Mouse (Mus musculus): Measurements from ENCODE around the gene Sos1. TPM values are rescaled to one million over a fixed set of nuclear protein-coding genes. Genes with fewer than 3 reads are reported as not detected.
A peak's percentile ranks its signal among the peaks of the same experiment; 100 is the strongest.

The Sos1 gene
- polyA plus RNA-seq, 1 experiment from 2014 or later = 3.5 TPM

DNA sequence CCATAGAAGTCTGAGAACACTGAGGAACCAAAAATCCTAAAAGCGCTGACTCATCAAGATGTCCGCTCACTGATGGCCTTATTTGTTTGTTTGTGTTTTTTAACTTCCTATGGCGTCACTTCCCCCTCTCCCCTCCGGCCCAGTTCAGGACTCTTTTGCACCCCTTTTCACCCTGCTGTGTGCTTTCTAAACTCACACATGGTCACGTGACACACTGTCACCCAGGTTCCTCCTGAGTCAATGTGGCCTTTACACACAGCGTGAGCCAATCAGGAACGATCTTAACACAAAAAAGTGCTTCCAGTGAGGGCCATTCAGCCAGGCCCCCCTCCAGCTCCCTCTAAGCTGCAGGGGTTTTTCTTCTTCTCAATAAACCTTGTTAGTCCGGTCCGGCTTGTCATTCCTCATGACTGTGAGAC lies 16.9 kb upstream of the Sos1 start:
- no peaks in the 10 kb centered on the region for H3K9me3 ChIP-seq (replicated peaks; ENCODE audit: control insufficient read depth, low read length)
- no peak overlapping the region for H3K4me2 ChIP-seq (ENCODE audit: low read depth, low read length)
- H3K36me3 ChIP-seq (ENCODE audit: control insufficient read depth, insufficient read depth, low read length) = no peaks in the 10 kb centered on the region
- no peaks in the 10 kb centered on the region for H3K4me1 ChIP-seq (ENCODE audit: control insufficient read depth, insufficient read depth, low read length)
- no peak overlapping the region for H3K4me3 ChIP-seq (replicated peaks; ENCODE audit: low read length)
- no peak overlapping the region for H3K9ac ChIP-seq (ENCODE audit: low read length)
- WGBS = 71% methylated on average over 9 of the region's 9 CpGs
- no peak overlapping the region for H3K27ac ChIP-seq (ENCODE audit: low read length)
- H3K27me3 ChIP-seq (ENCODE audit: control insufficient read depth, insufficient read depth, low read length) = no peaks in the 10 kb centered on the region
- no peak for ATAC-seq (ENCODE audit: insufficient read depth, low FRiP score)

DNA sequence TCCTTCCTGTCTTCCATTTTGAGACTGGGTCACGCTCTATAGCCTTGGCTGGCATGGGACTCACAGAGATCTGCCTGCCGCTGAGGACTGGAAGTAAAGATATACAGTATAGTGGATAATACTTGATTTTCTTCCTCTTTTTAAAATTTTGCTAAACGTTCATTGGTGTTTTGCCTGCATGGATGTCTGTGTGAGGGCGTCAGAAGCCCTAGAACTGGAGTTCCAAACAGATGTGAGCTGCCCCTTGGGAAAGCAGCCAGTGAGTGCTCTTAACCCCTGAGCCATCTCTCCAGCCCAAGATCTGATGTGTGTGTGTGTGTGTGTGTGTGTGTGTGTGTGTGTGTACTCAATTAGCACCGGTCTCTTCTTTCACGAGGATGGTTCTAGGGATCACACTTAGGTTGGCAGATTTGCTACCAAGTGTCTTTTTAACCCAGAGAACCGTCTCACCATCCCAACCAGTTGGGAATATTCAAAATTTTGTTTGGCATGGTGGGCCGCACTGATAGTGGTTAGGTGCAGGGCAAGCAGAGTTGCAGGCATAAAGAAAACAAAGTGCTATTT lies 16.4 kb upstream of the Sos1 start:
- H3K9ac ChIP-seq (ENCODE audit: low read length) = no peak overlapping the region
- 83% methylated on average over 8 of the region's 8 CpGs for WGBS

DNA sequence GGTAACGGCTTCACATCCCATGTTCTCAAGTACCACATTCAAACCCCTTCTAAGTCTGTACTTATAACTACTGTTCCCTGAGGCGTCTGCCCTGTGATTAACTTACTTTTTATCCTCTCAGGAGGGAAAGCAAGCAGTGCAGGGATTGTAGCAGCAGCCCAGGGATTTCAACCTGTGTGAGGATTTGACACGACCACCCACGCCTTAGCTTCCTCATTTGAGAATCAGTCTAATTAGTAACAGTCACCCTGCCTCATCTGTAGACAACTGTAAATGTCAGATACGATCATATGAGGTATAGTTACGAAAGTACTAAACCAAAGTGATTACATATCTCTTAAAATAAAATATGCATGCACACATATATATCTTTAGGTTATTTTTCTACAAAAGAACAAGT lies 15.9 kb upstream of the Sos1 start:
- H3K27me3 ChIP-seq (ENCODE audit: control insufficient read depth, insufficient read depth, low read length) = no peaks in the 10 kb centered on the region
- ATAC-seq (ENCODE audit: insufficient read depth, low FRiP score) = no peak
- WGBS = 68% methylated on average over 6 of the region's 6 CpGs
- H3K27ac ChIP-seq (ENCODE audit: low read length) = no peak overlapping the region
- H3K4me1 ChIP-seq (ENCODE audit: control insufficient read depth, insufficient read depth, low read length) = no peaks in the 10 kb centered on the region
- H3K9ac ChIP-seq (ENCODE audit: low read length) = no peak overlapping the region
- no peaks in the 10 kb centered on the region for H3K36me3 ChIP-seq (ENCODE audit: control insufficient read depth, insufficient read depth, low read length)
- no peak overlapping the region for H3K4me2 ChIP-seq (ENCODE audit: low read depth, low read length)
- H3K9me3 ChIP-seq (replicated peaks; ENCODE audit: control insufficient read depth, low read length) = no peaks in the 10 kb centered on the region
- H3K4me3 ChIP-seq (replicated peaks; ENCODE audit: low read length) = no peak overlapping the region

More for the DNA sequence above, 16.4 kb upstream of the Sos1 start:
- H3K27me3 ChIP-seq (ENCODE audit: control insufficient read depth, insufficient read depth, low read length) = no peaks in the 10 kb centered on the region
- H3K4me3 ChIP-seq (replicated peaks; ENCODE audit: low read length) = no peak overlapping the region
- ATAC-seq (ENCODE audit: insufficient read depth, low FRiP score) = no peak
- no peaks in the 10 kb centered on the region for H3K9me3 ChIP-seq (replicated peaks; ENCODE audit: control insufficient read depth, low read length)
- no peak overlapping the region for H3K4me2 ChIP-seq (ENCODE audit: low read depth, low read length)
- no peaks in the 10 kb centered on the region for H3K4me1 ChIP-seq (ENCODE audit: control insufficient read depth, insufficient read depth, low read length)
- no peak overlapping the region for H3K27ac ChIP-seq (ENCODE audit: low read length)
- no peaks in the 10 kb centered on the region for H3K36me3 ChIP-seq (ENCODE audit: control insufficient read depth, insufficient read depth, low read length)

DNA sequence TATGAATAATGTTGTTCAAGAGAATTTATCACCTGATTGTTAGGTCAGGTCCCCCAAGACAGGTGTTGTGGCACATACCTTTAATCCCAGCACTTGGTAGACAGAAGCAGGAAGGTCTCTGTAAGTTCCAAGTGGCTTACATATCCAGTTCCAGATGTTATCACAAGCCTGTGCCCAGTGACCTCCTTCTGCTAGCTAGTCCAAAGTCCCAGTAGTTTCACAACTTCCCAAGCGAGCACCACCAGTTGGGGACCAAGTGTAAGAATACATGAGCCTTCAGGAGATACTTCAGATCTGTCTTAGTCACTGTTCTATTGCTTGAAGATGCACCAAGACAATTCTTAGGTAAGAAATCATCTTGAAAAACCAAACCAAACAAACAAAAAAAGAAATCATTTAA lies 13.6 kb upstream of the Sos1 start:
- Histone ChIP-seq H3K4me3 (replicated peaks; ENCODE audit: low read length) (no peak overlapping the region), H3K9ac (ENCODE audit: low read length) (no peak overlapping the region), H3K4me1 (ENCODE audit: control insufficient read depth, insufficient read depth, low read length) (no peaks in the 10 kb centered on the region), H3K9me3 (replicated peaks; ENCODE audit: control insufficient read depth, low read length) (no peaks in the 10 kb centered on the region), H3K27me3 (ENCODE audit: control insufficient read depth, insufficient read depth, low read length) (no peaks in the 10 kb centered on the region), H3K36me3 (ENCODE audit: control insufficient read depth, insufficient read depth, low read length) (no peaks in the 10 kb centered on the region), H3K27ac (ENCODE audit: low read length) (no peak overlapping the region), H3K4me2 (ENCODE audit: low read depth, low read length) (no peak overlapping the region)
- WGBS = 70% methylated on average over 1 of the region's 1 CpGs
- no peak for ATAC-seq (ENCODE audit: insufficient read depth, low FRiP score)

DNA sequence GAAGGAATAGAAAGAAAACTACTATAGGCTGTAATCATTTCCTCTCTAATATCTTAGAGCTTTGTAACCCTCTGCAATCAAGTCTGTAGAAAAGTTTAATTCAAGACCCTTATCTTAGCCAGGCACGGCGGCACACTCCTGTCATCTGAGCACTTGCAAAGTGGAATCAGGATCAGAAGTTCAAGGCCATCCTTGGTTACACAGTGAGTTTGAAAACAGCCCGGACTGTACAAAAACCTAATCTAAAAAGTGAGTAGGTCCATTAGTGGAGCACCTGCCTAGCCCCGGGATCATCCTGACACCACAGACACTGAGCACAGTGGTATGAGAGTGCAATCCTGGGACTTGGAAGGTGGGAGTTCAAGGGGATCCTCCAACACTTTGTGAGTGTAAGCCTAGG lies 12.6 kb upstream of the Sos1 start:
- H3K4me3 ChIP-seq (replicated peaks; ENCODE audit: low read length) = no peak overlapping the region
- no peak overlapping the region for H3K9ac ChIP-seq (ENCODE audit: low read length)
- no peak for ATAC-seq (ENCODE audit: insufficient read depth, low FRiP score)
- no peak overlapping the region for H3K27ac ChIP-seq (ENCODE audit: low read length)
- WGBS = 74% methylated on average over 4 of the region's 4 CpGs
- H3K4me2 ChIP-seq (ENCODE audit: low read depth, low read length) = no peak overlapping the region
- H3K27me3 ChIP-seq (ENCODE audit: control insufficient read depth, insufficient read depth, low read length) = no peaks in the 10 kb centered on the region
- H3K4me1 ChIP-seq (ENCODE audit: control insufficient read depth, insufficient read depth, low read length) = no peaks in the 10 kb centered on the region
- H3K36me3 ChIP-seq (ENCODE audit: control insufficient read depth, insufficient read depth, low read length) = no peaks in the 10 kb centered on the region
- no peaks in the 10 kb centered on the region for H3K9me3 ChIP-seq (replicated peaks; ENCODE audit: control insufficient read depth, low read length)

DNA sequence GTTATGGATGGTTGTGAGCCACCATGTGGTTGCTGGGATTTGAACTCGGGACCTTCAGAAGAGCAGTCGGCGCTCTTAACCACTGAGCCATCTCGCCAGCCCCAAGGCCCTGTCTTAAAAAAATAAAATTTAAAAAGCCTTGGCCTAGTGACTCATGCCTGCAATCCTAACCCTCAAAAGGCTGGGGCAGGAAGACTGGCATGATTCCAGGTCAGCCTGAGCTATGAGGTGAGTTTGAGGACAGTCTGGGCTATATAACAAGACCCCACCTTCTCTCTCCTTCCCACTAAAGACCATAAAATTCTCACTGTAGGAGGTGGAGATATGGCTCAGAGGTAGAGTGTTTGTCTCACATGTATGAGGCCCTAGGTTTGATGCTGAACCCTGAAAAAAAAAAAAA lies 12.0 kb upstream of the Sos1 start:
- Histone ChIP-seq H3K4me1 (ENCODE audit: control insufficient read depth, insufficient read depth, low read length) (no peaks in the 10 kb centered on the region), H3K4me2 (ENCODE audit: low read depth, low read length) (no peak overlapping the region), H3K9ac (ENCODE audit: low read length) (no peak overlapping the region), H3K27me3 (ENCODE audit: control insufficient read depth, insufficient read depth, low read length) (no peaks in the 10 kb centered on the region), H3K27ac (ENCODE audit: low read length) (no peak overlapping the region), H3K36me3 (ENCODE audit: control insufficient read depth, insufficient read depth, low read length) (no peaks in the 10 kb centered on the region), H3K9me3 (replicated peaks; ENCODE audit: control insufficient read depth, low read length) (no peaks in the 10 kb centered on the region), H3K4me3 (replicated peaks; ENCODE audit: low read length) (no peak overlapping the region)
- no peak for ATAC-seq (ENCODE audit: insufficient read depth, low FRiP score)
- WGBS = 86% methylated on average over 4 of the region's 4 CpGs

DNA sequence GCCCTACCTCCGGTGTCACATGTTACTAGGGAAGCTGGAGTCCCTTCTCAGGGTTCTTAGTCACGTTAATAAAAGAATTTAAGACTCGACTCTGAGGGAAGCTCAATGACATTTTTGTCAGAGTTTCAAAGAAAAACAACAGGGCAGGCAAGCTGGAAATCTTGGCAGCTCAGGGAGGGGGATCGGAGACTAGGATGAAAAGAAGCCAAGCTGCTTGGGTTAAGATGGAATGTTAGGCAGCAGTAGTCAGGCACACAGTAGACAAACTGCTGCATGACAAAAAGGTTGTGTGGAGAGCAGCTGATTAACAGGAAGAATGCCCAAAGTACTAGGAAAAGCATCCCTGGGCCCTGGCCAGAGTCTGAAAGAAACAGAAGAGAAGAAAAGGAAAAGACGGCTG lies 9.9 kb upstream of the Sos1 start:
- H3K4me1 ChIP-seq (ENCODE audit: control insufficient read depth, insufficient read depth, low read length) = no peaks in the 10 kb centered on the region
- no peaks in the 10 kb centered on the region for H3K27me3 ChIP-seq (ENCODE audit: control insufficient read depth, insufficient read depth, low read length)
- H3K4me3 ChIP-seq (replicated peaks; ENCODE audit: low read length) = no peak overlapping the region
- ATAC-seq (ENCODE audit: insufficient read depth, low FRiP score) = no peak
- H3K4me2 ChIP-seq (ENCODE audit: low read depth, low read length) = no peak overlapping the region
- no peaks in the 10 kb centered on the region for H3K36me3 ChIP-seq (ENCODE audit: control insufficient read depth, insufficient read depth, low read length)
- no peak overlapping the region for H3K27ac ChIP-seq (ENCODE audit: low read length)
- no peaks in the 10 kb centered on the region for H3K9me3 ChIP-seq (replicated peaks; ENCODE audit: control insufficient read depth, low read length)
- no peak overlapping the region for H3K9ac ChIP-seq (ENCODE audit: low read length)
- WGBS = 53% methylated on average over 5 of the region's 5 CpGs

DNA sequence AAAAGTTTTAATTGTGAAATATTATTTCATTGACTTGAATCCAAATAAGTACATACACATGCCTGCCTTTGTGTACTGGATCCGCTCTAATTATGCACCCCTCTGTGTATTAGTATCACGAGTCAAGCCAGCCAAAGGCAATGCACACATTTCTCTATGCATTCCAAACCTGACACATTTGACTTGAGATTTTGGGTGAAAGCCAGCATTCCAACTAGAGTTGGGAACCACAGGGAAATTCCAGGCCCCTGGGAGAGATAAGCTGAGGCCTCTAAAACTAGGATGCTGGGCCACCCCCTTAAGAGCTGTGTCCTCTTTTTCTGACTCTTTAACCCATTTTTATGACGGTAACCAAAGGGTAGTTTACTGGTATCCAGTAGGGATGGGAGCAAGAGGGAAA lies 8.7 kb upstream of the Sos1 start:
- Histone ChIP-seq H3K9me3 (replicated peaks; ENCODE audit: control insufficient read depth, low read length) (no peaks in the 10 kb centered on the region), H3K4me2 (ENCODE audit: low read depth, low read length) (no peak overlapping the region), H3K27me3 (ENCODE audit: control insufficient read depth, insufficient read depth, low read length) (no peaks in the 10 kb centered on the region), H3K27ac (ENCODE audit: low read length) (no peak overlapping the region), H3K9ac (ENCODE audit: low read length) (no peak overlapping the region), H3K4me3 (replicated peaks; ENCODE audit: low read length) (no peak overlapping the region), H3K4me1 (ENCODE audit: control insufficient read depth, insufficient read depth, low read length) (no peaks in the 10 kb centered on the region), H3K36me3 (ENCODE audit: control insufficient read depth, insufficient read depth, low read length) (no peaks in the 10 kb centered on the region)
- ATAC-seq (ENCODE audit: insufficient read depth, low FRiP score) = no peak
- WGBS = 80% methylated on average over 3 of the region's 3 CpGs

DNA sequence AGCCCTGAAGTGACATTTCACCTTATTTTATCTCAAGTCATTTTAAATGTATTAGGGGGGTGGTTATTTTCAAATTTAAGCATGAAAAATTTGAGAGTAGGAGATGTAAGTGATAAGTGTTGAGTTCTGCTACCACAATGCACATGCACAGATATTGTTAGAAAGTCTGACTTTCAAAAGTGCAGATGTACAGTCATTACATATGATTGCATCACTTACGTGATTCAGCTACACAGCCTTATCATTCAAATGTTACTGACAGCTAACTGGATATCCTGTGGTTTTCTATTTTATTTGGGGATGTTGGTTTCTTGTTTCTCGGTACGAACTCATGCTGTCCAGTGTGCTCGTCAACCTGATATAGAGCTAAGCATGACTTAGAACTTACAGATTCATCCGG lies 4.9 kb upstream of the Sos1 start:
- Histone ChIP-seq H3K27me3 (ENCODE audit: control insufficient read depth, insufficient read depth, low read length) (no peaks in the 10 kb centered on the region), H3K4me3 (replicated peaks; ENCODE audit: low read length) (no peak overlapping the region)

DNA sequence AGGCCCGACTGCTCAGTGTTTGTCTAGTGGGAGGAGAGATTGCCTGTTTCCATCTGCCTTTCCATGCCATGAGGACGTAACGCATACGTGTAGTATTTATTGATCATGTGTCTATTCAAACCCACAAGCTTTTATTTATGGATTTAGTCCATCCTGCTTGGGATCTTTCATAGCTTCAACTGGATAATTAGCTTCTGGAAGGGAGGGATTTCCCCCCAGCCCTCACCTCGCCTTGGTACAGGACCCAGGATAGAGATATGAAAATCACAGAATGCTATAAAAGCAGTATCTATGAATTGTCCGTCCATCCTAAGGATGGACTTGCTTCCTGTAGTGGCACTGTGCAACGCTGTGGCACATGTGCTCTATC lies 587 bp upstream of the Sos1 start:
- no peaks in the 10 kb centered on the region for H3K36me3 ChIP-seq (ENCODE audit: control insufficient read depth, insufficient read depth, low read length)
- no peak for ATAC-seq (ENCODE audit: insufficient read depth, low FRiP score)
- peak overlapping the region; percentile 96 for H3K9ac ChIP-seq (ENCODE audit: low read length)
- H3K4me2 ChIP-seq (ENCODE audit: low read depth, low read length) = peak overlapping the region; percentile 88
- 28% methylated on average over 7 of the region's 7 CpGs for WGBS
- peak overlapping the region; percentile 78 for H3K4me3 ChIP-seq (replicated peaks; ENCODE audit: low read length)
- H3K4me1 ChIP-seq (ENCODE audit: control insufficient read depth, insufficient read depth, low read length) = peaks cover 15% of the 10 kb centered on the region
- H3K9me3 ChIP-seq (replicated peaks; ENCODE audit: control insufficient read depth, low read length) = no peaks in the 10 kb centered on the region
- no peaks in the 10 kb centered on the region for H3K27me3 ChIP-seq (ENCODE audit: control insufficient read depth, insufficient read depth, low read length)
- peak overlapping the region; percentile 95 for H3K27ac ChIP-seq (ENCODE audit: low read length)

More for the DNA sequence above, 4.9 kb upstream of the Sos1 start:
- Histone ChIP-seq H3K9me3 (replicated peaks; ENCODE audit: control insufficient read depth, low read length) (no peaks in the 10 kb centered on the region), H3K27ac (ENCODE audit: low read length) (no peak overlapping the region), H3K36me3 (ENCODE audit: control insufficient read depth, insufficient read depth, low read length) (no peaks in the 10 kb centered on the region), H3K4me1 (ENCODE audit: control insufficient read depth, insufficient read depth, low read length) (peaks cover 7% of the 10 kb centered on the region; the same call in 1 of the 2 replicates), H3K9ac (ENCODE audit: low read length) (no peak overlapping the region), H3K4me2 (ENCODE audit: low read depth, low read length) (no peak overlapping the region)
- no peak for ATAC-seq (ENCODE audit: insufficient read depth, low FRiP score)
- 88% methylated on average over 5 of the region's 5 CpGs for WGBS

Measured in stomach, embryonic 16.5 days (tissue).